Mouse (Mus musculus) embryonic fibroblast, embryonic 13.5 days (primary cell): Measurements from ENCODE around the gene F2r.

Experiments
- CTCF ChIP-seq: IDR thresholded peaks from 2 replicates; pipeline ENCODE4 v1.5.1; 2011; ENCODE audit warnings: mild to moderate bottlenecking, control low read depth, low read length, moderate library complexity, borderline replicate concordance; ENCODE audit not compliant: insufficient read depth
- POLR2A ChIP-seq: IDR thresholded peaks from 2 replicates; pipeline ENCODE4 v1.6.1; 2011; ENCODE audit warnings: low read depth, mild to moderate bottlenecking, control low read depth, low read length, moderate library complexity

DNA sequence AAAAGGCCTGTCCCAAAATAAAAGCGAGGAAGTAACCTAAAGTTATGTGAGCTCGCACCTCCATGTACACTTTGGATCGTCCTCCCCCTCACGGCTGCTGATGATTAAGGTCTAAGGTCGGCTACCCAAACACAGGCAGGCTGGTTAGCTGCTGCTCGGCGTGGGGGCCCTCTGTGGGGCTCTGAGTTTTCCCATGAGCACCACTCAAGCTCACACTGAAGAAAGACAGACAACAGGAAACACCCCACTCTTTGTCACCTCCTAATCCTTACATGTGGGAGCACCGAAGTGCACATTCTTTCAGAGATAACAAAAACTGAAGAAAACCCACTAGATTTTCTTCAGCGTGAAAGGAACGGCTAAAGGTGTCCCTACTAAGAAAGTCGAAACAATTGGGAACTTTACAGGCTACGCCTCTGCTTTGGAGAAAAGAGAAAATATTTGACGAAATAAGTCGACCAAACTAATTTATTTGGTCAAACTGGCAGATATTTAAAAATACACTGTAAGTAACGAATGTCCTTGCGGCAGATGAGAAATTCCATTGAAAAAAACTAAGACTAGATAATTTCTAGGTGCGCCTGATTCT is 1.1 kb downstream of the F2r start:
- TF ChIP-seq CTCF (no peak), POLR2A (no peak)
